Mouse (Mus musculus) olfactory bulb, adult 2 months (tissue): ENCODE results near the gene Creb3l2. TPM values are rescaled to one million over a fixed set of nuclear protein-coding genes. Genes with fewer than 3 reads are reported as not detected.

Source experiments
- H3K27ac ChIP-seq: fragments of 200-500 bp; 2 replicates; pipeline ENCODE4 v1.5.1; 2012; ENCODE audit warnings: low read depth, low read length; ENCODE audit not compliant: insufficient read depth
- H3K4me1 ChIP-seq: fragments of 200-500 bp; 2 replicates; pipeline ENCODE4 v1.6.1; 2012; ENCODE audit warnings: low read length; ENCODE audit not compliant: control insufficient read depth, insufficient read depth
- H3K4me3 ChIP-seq: fragments of 200-500 bp; 2 replicates; pipeline ENCODE4 v1.5.1; 2012; ENCODE audit warnings: mild to moderate bottlenecking, low read depth, low read length, moderate library complexity; ENCODE audit not compliant: insufficient read depth
- CTCF ChIP-seq: fragments of 200-500 bp; IDR thresholded peaks from 2 replicates; pipeline ENCODE4 v1.5.1; 2012; ENCODE audit warnings: low read depth, mild to moderate bottlenecking, low read length, moderate library complexity; ENCODE audit not compliant: insufficient read depth
- POLR2A ChIP-seq: fragments of 200-500 bp; IDR thresholded peaks from 2 replicates; pipeline ENCODE4 v1.6.1; 2012; ENCODE audit warnings: mild to moderate bottlenecking, low read depth, low read length, moderate library complexity; ENCODE audit not compliant: insufficient read depth
- WGBS: fragments of 180-500 bp; shearing (Covaris S2); methylation state at CpG from one replicate; pipeline ENCODE4 v1.1.7; 2018; 5-methylcytosine and 5-hydroxymethylcytosine counted together
- polyA plus RNA-seq: library from polyadenylated mRNA; stranded (reverse); fragments of >200 nt; gene quantifications from 2 replicates; pipeline ENCODE4 v1.2.4, GENCODE M21; 2012; ENCODE audit warnings: low replicate concordance; ENCODE audit not compliant: missing spikeins, insufficient read depth, insufficient read length

The Creb3l2 gene
- not detected in 2 replicates for polyA plus RNA-seq

GRCm38 (mm10) chr6:37442041-37442667 lies at the start of gene Creb3l2:
TSS of gene Creb3l2 (minus strand) at chr6:37442146.
- WGBS, result under 1% methylated on average over 33 of the region's 33 CpGs
- Histone ChIP-seq H3K4me3 (peak within 1 kb of the TSS; percentile 77), H3K4me1 (peaks cover 7% of the 10 kb centered on the region; the same call in 1 of the 2 replicates), H3K27ac (peak within 1 kb of the TSS; percentile 76)
- TF ChIP-seq POLR2A (peak; percentile 23; the same call in 1 of the 2 replicates), CTCF (0 out of 2 replicates have a peak, but pooled peaks have one; percentile 45)

GRCm38 (mm10) chr6:37486502-37486901 lies 44.6 kb upstream of the Creb3l2 start:
- TF ChIP-seq CTCF, result no peak
- TF ChIP-seq POLR2A, result no peak
- 84% methylated on average over 4 of the region's 4 CpGs for WGBS
- Histone ChIP-seq H3K4me3 (no peak overlapping the region), H3K27ac (no peak overlapping the region), H3K4me1 (no peaks in the 10 kb centered on the region)

- H3K4me3 ChIP-seq, result no peak overlapping the region
- WGBS, result 33% methylated on average over 1 of the region's 1 CpGs
- H3K27ac ChIP-seq, result no peak overlapping the region
- no peaks in the 10 kb centered on the region for H3K4me1 ChIP-seq
- TF ChIP-seq CTCF (no peak), POLR2A (no peak)
Measured at GRCm38 (mm10) chr6:37484588-37485070, 42.7 kb upstream of the Creb3l2 start.

- WGBS, result 76% methylated on average over 5 of the region's 5 CpGs
- Histone ChIP-seq H3K4me1 (no peaks in the 10 kb centered on the region), H3K27ac (no peak overlapping the region), H3K4me3 (no peak overlapping the region)
- no peak for TF ChIP-seq CTCF
Measured at GRCm38 (mm10) chr6:37483262-37483661, 41.3 kb upstream of the Creb3l2 start.

GRCm38 (mm10) chr6:37481147-37481546 lies 39.2 kb upstream of the Creb3l2 start:
- no peaks in the 10 kb centered on the region for H3K4me1 ChIP-seq
- TF ChIP-seq CTCF (no peak), POLR2A (no peak)
- no peak overlapping the region for H3K27ac ChIP-seq
- no peak overlapping the region for H3K4me3 ChIP-seq
- 92% methylated on average over 3 of the region's 3 CpGs for WGBS

GRCm38 (mm10) chr6:37480008-37480407 lies 38.1 kb upstream of the Creb3l2 start:
- Histone ChIP-seq H3K4me1 (no peaks in the 10 kb centered on the region), H3K4me3 (no peak overlapping the region)
- TF ChIP-seq POLR2A (no peak), CTCF (no peak)

GRCm38 (mm10) chr6:37478481-37478880 lies 36.5 kb upstream of the Creb3l2 start:
- Histone ChIP-seq H3K27ac (no peak overlapping the region), H3K4me1 (no peaks in the 10 kb centered on the region), H3K4me3 (no peak overlapping the region)
- 93% methylated on average over 2 of the region's 2 CpGs for WGBS
- TF ChIP-seq CTCF, result no peak
- TF ChIP-seq POLR2A, result no peak

More at GRCm38 (mm10) chr6:37480008-37480407, 38.1 kb upstream of the Creb3l2 start:
- H3K27ac ChIP-seq, result no peak overlapping the region

GRCm38 (mm10) chr6:37473674-37474342 lies 31.9 kb upstream of the Creb3l2 start:
- Histone ChIP-seq H3K27ac (no peak overlapping the region), H3K4me1 (no peaks in the 10 kb centered on the region), H3K4me3 (no peak overlapping the region)
- 92% methylated on average over 4 of the region's 4 CpGs for WGBS
- TF ChIP-seq POLR2A, result no peak
- TF ChIP-seq CTCF, result no peak

- H3K4me3 ChIP-seq, result no peak overlapping the region
- WGBS, result 82% methylated on average over 4 of the region's 4 CpGs
- no peak for TF ChIP-seq CTCF
- TF ChIP-seq POLR2A, result no peak
- no peak overlapping the region for H3K27ac ChIP-seq
- H3K4me1 ChIP-seq, result no peaks in the 10 kb centered on the region
Measured at GRCm38 (mm10) chr6:37470216-37470615, 28.3 kb upstream of the Creb3l2 start.
